Mouse (Mus musculus) adrenal gland, postnatal 14 days (tissue): Measurements from ENCODE around the gene Pax4. TPM values are rescaled to one million over a fixed set of nuclear protein-coding genes. Genes with fewer than 3 reads are reported as not detected.

ENCODE experiments used
- DNase-seq: peaks from one replicate; pipeline ENCODE4 v3.0.0; 2021; ENCODE audit warnings: mixed read lengths
- total RNA-seq: library from RNA; stranded (reverse); gene quantifications from 2 replicates; pipeline ENCODE4 v1.2.3, GENCODE M21; 2021

Gene Pax4
- total RNA-seq, 1 experiment from 2014 or later, result not detected

DNA sequence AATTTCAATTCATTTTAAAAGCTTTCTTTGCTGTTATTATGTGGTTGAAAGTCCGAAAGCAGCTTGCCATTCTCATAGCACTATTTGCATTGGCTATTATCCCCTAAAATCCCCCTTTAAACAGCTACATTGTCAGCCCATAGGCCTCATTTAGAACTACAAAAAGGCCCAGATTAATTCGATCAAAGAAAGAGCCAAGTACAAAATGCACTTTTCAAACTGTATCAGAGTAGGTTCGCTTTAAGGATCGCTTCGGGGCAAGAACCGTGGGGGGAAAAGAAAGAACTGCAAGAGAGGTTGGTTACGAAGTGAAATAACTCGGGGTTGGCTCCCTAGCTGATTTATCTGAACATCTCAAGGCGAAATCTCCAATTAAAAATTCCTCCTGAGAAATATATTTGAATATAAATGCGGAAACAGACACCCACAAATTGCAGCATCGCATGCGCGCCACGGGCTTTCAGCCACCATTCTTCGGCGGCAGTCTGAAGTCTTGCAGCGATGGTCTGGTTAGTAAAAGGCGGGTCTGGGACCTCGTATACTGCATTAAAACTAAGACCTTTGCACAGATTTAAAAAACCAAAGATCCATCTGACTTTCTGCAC is 52.2 kb downstream of the Pax4 start:
- DNase-seq, result no peak

DNA sequence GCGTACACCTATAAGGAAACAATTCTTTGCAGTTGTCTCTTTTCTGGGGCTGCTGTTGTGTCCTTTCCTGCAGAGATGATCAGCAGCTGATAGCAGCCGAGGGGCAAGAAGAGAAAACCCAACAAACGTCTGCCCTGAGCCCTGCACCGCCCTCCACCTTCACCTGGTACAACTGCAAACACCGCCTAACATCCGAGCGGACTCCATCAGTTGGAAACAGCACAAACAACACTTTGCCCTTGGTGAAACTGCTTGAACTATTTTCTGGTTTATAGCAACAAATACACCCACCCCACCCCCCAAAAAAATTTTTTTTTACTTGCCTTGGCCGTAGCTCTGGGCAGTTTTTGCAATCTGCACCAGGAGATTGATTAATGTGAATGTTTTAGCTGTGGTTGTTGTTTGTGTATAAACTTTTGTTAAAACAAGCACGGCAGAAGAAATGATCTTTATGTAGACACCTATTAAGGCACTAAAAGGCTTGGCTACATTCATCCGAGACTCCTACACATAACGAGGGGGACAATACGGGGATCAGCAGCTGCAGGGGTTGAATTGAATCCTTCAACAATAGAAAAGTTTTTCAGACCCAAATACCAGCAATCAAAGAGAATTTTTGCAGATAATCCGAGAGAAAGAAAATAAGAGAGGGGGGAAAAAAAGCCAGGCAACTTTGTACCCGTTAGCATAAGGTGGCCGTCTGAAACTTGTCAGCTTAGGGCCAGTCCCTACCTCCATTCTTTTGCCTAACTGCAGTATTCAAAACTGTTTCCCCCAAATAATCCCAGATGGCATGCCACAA is 52.9 kb downstream of the Pax4 start:
- DNase-seq, result no peak

Other genes with a start within 250 kb of the Pax4 start
- 22.5 and 25.3 TPM in 2 replicates for gene Zfp800, start 51.3 kb downstream of the Pax4 start, total RNA-seq
- 165 and 174 TPM in 2 replicates for gene Arf5, start 25.8 kb downstream of the Pax4 start, total RNA-seq
- gene Fscn3, start 21.6 kb downstream of the Pax4 start, total RNA-seq, result not detected in 2 replicates
- 12.7 and 15.4 TPM in 2 replicates for gene Gcc1, start 21.0 kb downstream of the Pax4 start, total RNA-seq
- gene Snd1, start 25.8 kb upstream of the Pax4 start, total RNA-seq, result 121 and 132 TPM in 2 replicates